Mouse (Mus musculus): ENCODE results near the gene Anxa4. TPM values are rescaled to one million over a fixed set of nuclear protein-coding genes. Genes with fewer than 3 reads are reported as not detected.

Anxa4 gene
- total RNA-seq, 2 experiments from 2014 or later: 43.7 to 65.7 TPM

DNA sequence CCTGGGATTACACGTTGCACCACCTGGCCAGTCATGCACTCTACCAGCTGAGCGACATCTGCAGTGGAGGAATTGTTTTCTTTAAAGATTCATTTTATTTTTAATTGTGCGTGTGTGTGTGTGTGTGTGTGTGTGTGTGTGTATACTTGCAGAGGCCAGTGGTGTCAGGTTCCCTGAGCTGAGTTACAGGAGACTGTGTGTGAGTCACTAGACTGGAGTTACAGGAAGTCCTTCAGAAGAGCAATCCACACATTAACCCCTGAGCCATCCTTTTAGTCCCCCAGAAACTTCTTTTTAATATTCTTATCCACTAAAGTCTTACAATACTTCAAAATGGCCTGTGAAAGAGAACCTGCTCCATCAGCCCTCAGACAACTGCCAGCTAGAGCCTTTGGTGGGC lies 11.3 kb upstream of the Anxa4 start:
- ATAC-seq (ENCODE audit: poor library complexity, severe bottlenecking): no peak

DNA sequence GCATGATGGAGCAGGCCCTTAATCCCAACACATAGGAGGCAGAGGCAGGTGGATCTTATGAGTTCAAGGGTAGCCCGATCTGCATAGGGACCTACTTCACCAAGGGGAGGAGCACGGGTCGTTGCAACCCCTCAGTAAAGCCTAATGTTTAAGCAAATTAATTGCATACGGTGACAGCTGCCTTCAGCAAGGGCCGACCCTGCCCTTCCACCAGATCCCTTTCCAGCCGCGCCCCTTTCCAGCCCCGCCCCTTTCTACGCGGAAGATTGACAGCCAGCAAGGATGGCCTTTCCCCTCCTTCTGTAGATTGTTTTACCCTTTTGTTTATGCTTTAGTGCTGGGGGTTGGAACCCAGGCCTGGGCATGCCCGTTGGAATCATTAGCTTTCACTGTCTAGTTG lies 8.0 kb upstream of the Anxa4 start:
- ATAC-seq (ENCODE audit: poor library complexity, severe bottlenecking): no peak

DNA sequence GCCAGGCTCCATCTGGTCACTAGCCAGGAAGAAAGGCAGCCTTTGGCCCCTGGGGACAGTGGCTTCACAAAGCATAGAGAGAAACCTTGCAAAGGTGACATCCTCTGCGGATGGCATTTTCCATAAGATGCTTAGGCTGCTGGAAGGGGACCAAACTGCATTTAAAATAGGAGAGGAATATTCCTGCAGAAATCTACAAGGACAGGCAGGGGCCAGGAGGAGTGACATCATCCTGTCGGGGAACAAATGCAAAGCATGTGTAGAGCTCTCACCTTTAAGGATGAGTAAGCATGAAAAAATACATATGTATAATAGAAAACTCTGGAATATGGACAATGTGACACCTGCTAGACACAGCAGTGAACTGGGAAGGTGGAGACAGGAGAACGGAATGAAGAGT lies 7.1 kb upstream of the Anxa4 start:
- no peak for ATAC-seq (ENCODE audit: poor library complexity, severe bottlenecking)

DNA sequence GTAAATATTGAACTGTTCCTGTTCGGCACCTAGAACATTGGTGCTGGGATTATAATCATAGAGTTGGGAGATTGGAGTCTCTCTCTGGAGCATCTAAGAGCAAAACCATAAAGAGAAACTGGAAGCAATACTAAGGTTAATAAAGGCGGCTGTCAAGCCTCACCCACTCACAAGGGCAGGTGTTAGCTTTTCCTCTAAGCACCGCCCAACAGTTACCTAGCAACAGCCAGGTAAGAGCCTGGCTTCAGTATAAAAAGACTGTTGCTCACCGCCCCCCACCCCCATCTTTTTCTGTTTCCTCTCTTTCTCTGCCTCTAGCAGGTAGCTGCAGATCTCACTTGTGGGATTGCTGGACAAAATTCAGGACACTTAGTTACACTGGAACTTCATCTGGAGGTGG lies 4.1 kb upstream of the Anxa4 start:
- no peak for ATAC-seq (ENCODE audit: poor library complexity, severe bottlenecking)

DNA sequence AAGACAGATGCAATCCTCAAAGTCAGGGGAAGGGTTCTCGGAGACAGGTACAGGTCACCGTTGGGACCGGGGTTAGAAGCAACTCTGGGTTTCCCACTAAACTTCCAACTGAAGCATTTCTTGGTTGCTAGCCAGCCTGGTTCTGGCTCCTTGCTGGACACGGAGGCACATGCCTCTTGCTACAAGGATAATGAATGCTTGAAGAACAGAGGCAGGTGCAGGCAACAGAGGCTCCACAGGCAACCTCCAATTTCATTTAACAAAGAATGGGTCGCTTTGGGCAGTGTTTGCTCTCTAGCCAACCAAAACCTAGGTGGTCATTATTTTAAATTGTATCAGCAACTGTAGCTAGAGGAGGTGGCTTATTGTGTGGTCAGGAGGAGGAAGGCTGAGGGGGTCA lies 573 bp upstream of the Anxa4 start:
- ATAC-seq (ENCODE audit: poor library complexity, severe bottlenecking): no peak

- no peak for ATAC-seq (ENCODE audit: poor library complexity, severe bottlenecking)
These were observed 2.9 kb downstream of the Anxa4 start for GRCm38 (mm10) chr6:86790351-86790943.

DNA sequence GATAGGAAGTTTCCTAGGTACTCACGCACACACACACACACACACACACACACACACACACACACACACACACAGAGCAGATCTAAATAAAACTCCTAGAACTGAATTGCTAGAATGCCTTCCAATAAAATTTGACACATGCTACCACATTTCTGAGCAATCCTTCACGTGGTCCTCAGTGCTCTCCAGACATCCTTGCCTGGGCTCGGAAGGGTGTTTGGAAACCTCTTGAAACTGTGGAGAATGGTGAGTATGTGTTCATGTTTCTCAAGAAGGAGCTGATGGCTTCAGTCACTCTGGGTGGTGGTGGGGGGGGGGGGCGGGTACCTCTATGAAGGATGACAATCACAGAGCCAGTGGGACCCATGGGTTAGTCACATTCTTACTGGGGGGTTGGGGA lies 5.1 kb downstream of the Anxa4 start:
- ATAC-seq (ENCODE audit: poor library complexity, severe bottlenecking): no peak

GRCm38 (mm10) chr6:86786545-86786944 lies 6.8 kb downstream of the Anxa4 start:
- no peak for ATAC-seq (ENCODE audit: poor library complexity, severe bottlenecking)

DNA sequence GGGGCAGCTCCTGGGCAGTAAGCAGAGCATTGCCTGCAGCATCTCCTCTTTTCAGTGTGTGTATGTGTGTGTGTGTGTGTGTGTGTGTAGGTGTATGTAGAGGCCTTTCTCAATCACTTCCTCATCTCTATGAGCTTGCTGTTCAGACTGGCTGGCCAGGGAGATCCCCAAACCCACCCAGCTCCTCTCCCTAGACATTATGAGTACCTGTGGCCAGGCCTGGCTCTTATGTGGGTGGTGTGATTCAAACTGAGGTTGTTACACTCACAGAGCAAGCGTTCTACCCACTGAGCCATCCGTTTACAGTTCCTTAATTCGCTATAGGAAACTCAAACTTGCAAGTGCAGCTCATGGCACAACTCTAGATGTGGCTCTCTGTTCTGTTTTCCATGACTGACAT lies 8.6 kb downstream of the Anxa4 start:
- peak; percentile 33; the same call in 1 of the 2 replicates for ATAC-seq (ENCODE audit: poor library complexity, severe bottlenecking)

DNA sequence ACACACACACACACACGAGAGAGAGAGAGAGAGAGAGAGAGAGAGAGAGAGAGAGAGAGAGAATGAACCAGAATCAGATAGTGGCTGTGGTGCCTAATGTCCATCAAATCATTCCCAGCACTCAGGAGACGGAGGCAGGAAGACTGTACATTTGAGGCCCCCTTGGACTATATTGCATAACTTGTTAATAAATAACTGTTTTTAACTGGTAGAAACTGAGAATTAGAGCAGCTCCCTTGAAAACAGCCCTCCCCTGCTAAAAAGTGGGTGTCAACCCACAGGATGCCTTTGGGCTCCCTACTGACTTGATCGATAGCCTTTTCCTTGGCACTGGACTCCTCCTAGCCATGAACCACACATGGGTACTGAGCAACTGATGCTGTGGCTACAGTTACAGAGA lies 11.0 kb downstream of the Anxa4 start:
- ATAC-seq (ENCODE audit: poor library complexity, severe bottlenecking): no peak

GRCm38 (mm10) chr6:86781361-86781957 lies 11.9 kb downstream of the Anxa4 start:
- ATAC-seq (ENCODE audit: poor library complexity, severe bottlenecking): no peak

DNA sequence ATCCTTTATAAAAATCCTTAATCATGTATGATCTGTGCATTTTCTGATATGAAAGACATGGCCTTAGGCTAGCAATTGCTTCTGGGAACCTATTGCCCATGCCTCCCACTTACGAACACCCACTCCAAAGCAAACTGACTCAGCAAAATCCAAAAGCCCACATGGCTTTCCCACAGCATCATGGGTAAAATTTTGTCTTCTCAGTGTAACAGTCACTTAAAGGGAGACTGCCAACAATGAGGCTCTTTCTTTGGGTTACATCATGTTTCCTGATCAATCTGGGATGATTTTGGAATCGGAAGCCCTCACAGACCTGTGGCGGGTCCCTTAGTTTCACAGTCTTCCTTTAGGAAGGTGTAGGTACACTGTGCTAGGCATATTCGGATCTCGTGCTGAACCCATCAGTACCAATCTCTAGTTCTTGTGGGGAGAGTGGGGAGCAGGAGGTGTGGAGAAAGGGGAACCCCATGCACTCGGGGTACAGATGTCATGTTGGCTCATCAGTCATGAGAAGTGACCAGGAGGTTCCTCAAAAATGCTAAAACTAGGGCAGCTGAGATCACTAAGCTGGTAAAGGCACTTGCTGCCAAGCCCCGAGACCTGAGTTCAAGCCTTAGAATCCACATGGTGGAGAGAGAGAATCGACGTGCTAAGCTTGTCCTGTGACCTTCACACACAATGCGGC lies 14.3 kb downstream of the Anxa4 start:
- ATAC-seq (ENCODE audit: poor library complexity, severe bottlenecking): peak; percentile 59

DNA sequence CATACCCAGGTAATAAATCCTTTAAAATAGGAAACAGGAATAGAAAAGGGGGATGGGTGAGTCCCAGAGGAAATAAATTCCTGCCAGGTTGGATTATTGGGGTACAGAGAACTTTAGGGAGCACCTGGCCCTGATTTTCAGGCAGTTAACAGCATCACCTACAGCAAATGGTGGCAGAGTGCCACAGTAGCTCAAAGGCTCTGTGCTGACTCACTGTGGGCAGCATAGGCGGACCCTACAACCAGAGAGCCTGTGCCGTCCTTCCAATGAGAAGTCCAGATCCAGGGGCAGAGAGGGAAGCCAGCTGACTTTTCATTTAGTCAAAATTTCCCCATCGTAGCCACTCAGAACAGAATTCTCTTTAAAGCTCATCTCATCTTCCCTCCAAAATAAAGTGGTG lies 16.2 kb downstream of the Anxa4 start:
- 0 out of 2 replicates have a peak, but pooled peaks have one; percentile 34 for ATAC-seq (ENCODE audit: poor library complexity, severe bottlenecking)

DNA sequence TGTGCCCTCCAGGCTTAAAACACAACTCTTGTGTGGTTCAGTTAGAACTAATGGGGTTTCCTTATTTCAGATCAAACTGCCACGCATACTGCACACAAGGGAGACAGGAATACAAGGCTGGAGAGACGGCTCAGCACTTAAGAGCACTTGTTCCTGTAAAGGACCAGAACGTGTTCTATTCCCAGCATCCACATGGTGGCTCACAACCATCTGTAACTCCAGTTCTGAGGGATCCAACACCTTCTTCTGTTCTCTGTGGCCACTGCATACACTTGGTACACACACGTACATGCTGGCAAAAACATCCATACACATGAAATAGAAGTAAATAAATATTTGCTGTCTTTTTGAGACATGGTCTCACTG lies 16.7 kb downstream of the Anxa4 start:
- no peak for ATAC-seq (ENCODE audit: poor library complexity, severe bottlenecking)

DNA sequence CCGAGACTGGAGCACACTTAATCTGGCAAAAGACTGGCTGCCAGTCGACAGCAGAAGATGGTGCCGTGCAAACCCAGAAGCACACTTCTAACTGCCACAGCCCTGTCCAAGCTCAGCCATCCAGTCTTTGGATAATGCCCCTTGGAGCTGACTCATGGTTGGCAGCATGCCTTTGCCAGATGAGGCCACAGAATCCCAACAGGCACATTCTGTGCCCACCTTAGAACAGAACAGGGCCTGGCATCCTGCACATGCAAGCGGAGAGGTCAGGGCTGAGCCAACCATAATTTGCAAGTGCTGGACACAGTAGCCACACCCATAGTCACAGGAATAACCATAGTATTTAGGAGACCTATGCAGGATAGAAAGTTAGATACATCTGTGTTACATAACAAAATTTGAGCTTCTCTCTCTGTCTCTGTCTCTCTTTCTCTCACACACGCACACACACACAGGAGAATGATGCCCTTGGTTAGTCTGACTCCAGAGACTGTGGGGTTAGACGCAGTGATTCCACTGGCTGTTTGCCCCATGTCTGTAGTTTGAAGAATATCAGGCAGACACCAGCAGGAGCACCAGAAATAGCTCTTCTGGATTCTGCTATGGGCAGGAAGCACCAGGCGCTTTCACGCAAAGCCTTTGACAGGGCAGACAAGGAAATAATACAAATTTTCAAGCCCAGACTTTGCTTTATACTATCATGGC lies 17.2 kb downstream of the Anxa4 start:
- no peak for ATAC-seq (ENCODE audit: poor library complexity, severe bottlenecking)

- ATAC-seq (ENCODE audit: poor library complexity, severe bottlenecking): no peak
These were observed 18.4 kb downstream of the Anxa4 start for GRCm38 (mm10) chr6:86774937-86775336.

GRCm38 (mm10) chr6:86773830-86774229 lies 19.6 kb downstream of the Anxa4 start:
- no peak for ATAC-seq (ENCODE audit: poor library complexity, severe bottlenecking)

- ATAC-seq (ENCODE audit: poor library complexity, severe bottlenecking): peak; percentile 78
These were observed 20.8 kb downstream of the Anxa4 start for GRCm38 (mm10) chr6:86772631-86773030.

DNA sequence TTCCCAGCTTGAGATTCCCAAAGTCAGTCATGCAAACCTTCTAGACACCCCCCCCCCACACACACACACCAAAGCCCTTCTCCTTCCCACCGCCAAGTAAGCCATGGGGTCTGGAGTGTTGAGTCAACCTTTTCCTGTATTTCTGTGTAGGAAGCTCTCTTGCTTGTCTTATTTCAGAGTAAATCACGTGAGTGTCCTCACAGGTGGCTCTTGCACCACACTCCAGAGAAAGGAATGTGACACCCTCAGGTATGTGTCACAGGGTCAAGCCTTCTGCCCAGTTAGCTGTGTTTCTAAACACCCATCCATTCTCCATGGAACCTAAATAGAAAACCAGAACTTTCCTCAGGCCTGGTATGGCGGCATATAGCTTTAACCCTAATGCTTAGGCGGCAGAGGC lies 24.4 kb downstream of the Anxa4 start:
- ATAC-seq (ENCODE audit: poor library complexity, severe bottlenecking): no peak

DNA sequence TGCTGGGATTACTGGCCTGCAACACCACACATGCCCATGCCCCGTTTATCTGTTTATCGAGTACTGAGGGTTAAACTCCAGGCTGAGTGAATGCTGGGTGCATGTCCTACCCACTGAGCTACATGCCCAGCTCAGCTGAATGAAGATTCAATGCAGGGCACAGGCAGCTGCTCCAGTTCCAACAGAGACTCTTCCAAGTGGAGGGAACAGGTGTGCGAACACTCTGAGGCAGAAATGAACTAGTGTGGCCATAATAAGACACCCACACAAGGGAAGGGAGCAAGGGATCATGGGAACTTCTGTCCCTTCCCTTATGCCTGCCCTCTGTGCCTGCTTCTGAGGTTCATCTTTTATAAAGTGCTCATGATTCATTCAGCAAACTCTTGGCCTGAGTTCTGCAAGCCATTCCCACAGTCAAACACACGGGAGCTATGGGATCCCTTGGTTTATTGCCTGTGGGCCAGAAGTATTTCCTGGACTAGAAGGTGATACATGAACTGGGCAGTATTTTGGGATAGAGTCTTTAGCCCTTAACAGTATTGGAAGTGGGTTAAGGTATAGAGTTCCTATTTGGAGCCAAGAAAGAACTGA lies 25.1 kb downstream of the Anxa4 start:
- no peak for ATAC-seq (ENCODE audit: poor library complexity, severe bottlenecking)

DNA sequence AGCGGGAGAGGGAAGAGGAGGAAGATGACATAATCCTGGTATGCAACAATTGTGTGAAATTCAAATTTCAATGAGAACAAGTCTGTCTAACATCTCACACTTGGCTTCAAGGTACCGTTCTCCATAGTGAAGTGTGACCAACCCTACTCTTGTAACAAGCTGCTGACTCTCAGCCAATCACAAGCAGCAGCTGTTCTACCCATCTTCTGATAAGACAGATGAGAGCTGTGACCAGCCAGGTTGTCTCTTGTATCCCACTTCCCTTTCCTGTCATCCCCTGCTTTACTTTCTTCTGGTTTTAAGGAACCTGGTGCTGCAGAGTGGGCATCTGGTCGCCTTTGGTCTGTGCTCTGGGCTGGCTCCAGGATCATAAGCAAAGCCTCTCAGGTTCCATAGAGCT lies 25.9 kb downstream of the Anxa4 start:
- no peak for ATAC-seq (ENCODE audit: poor library complexity, severe bottlenecking)

All from megakaryocyte, adult 5-6 weeks (primary cell).